Mouse (Mus musculus): ENCODE results near the gene Gnao1. TPM values are rescaled to one million over a fixed set of nuclear protein-coding genes. Genes with fewer than 3 reads are reported as not detected.

Gnao1 gene
- polyA plus RNA-seq, 1 experiment from 2014 or later: 2.8 TPM

DNA sequence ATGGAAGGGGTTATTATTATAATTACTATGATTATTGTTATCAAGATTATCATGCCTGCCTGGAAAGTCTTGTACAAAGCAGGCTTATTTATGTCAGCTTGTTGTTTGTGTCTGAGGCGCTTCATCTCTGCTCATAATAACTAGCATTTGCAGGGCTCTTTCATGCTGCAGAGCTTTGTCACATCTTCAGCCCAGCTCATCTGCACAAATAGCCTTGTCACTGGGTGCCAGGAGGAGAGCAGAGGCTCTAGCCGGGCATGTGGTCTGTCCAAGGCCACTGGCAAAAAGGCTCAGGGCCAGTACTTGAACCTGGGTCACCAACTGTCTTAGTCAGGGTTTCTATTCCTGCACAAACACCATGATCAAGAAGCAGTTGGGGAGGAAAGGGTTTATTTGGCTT is 123.5 kb downstream of the Gnao1 start:
- WGBS: 87% methylated on average over 2 of the region's 2 CpGs
- ATAC-seq (ENCODE audit: low FRiP score, low read depth): no peak
- Histone ChIP-seq H3K27ac (no peak overlapping the region), H3K4me2 (replicated peaks) (no peak overlapping the region), H3K4me3 (no peak overlapping the region), H3K9ac (no peak overlapping the region), H3K4me1 (peaks cover 5% of the 10 kb centered on the region; the same call in 1 of the 2 replicates), H3K27me3 (no peaks in the 10 kb centered on the region), H3K36me3 (no peaks in the 10 kb centered on the region), H3K9me3 (no peaks in the 10 kb centered on the region)

GRCm38 (mm10) chr8:93938193-93938592 is 128.4 kb downstream of the Gnao1 start:
- H3K27me3 ChIP-seq: no peaks in the 10 kb centered on the region
- no peaks in the 10 kb centered on the region for H3K9me3 ChIP-seq
- H3K4me1 ChIP-seq: peaks cover 19% of the 10 kb centered on the region
- H3K36me3 ChIP-seq: no peaks in the 10 kb centered on the region
- no peak overlapping the region for H3K9ac ChIP-seq
- ATAC-seq (ENCODE audit: low FRiP score, low read depth): no peak
- H3K4me2 ChIP-seq (replicated peaks): no peak overlapping the region
- no peak overlapping the region for H3K27ac ChIP-seq
- WGBS: 78% methylated on average over 3 of the region's 3 CpGs
- no peak overlapping the region for H3K4me3 ChIP-seq

- Histone ChIP-seq H3K4me3 (no peak overlapping the region), H3K4me2 (replicated peaks) (no peak overlapping the region), H3K27me3 (no peaks in the 10 kb centered on the region), H3K36me3 (no peaks in the 10 kb centered on the region), H3K27ac (no peak overlapping the region), H3K9ac (no peak overlapping the region), H3K4me1 (peaks cover 14% of the 10 kb centered on the region), H3K9me3 (no peaks in the 10 kb centered on the region)
- no peak for ATAC-seq (ENCODE audit: low FRiP score, low read depth)
- WGBS: 41% methylated on average over 11 of the region's 11 CpGs
Observed at GRCm38 (mm10) chr8:93940542-93941423, 131.0 kb downstream of the Gnao1 start.

DNA sequence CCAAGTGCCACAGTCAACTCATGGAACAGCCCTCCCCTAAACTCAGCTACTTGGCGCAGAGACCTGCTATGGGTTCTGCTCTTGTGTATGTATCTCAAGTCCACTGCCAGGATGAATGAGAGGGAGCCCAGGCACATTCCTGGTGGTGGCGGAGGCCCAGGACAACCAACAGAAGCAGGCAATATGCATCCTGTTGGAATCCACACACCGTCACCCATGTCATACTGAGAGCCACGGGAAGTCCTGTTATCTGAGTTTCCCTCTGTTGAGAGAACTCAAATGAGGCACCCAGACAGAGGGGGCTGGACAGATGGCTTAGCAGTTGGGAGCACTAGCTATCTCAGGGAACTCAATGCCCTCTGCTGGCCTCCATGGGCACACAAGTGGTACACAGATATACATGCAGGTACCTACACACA is 131.9 kb downstream of the Gnao1 start:
- no peak for ATAC-seq (ENCODE audit: low FRiP score, low read depth)
- no peak overlapping the region for H3K4me2 ChIP-seq (replicated peaks)
- 78% methylated on average over 4 of the region's 4 CpGs for WGBS
- no peak overlapping the region for H3K27ac ChIP-seq
- no peaks in the 10 kb centered on the region for H3K9me3 ChIP-seq
- H3K36me3 ChIP-seq: no peaks in the 10 kb centered on the region
- no peak overlapping the region for H3K4me3 ChIP-seq
- H3K27me3 ChIP-seq: no peaks in the 10 kb centered on the region
- H3K9ac ChIP-seq: no peak overlapping the region
- peaks cover 14% of the 10 kb centered on the region for H3K4me1 ChIP-seq

DNA sequence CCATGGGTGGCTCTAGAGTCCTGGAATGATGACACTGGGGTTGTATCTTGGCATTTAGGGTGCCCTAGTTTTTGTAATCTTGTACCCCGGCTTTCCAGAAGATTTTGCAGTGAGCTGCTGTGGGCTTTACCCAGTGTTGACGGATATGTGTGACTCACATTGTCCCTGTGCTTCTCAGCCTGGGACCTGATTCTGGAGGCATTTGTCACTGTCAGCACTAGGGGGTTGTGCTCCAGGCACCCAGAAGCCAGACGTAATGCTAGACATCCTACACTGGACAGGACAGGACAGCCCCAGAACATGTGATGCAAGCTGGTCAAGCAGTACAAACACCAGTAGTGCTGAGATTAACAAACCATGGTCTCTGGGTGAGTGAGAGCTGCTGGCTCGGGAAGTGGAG is 136.0 kb downstream of the Gnao1 start:
- no peaks in the 10 kb centered on the region for H3K9me3 ChIP-seq
- no peaks in the 10 kb centered on the region for H3K27me3 ChIP-seq
- no peak overlapping the region for H3K4me3 ChIP-seq
- H3K4me2 ChIP-seq (replicated peaks): no peak overlapping the region
- no peaks in the 10 kb centered on the region for H3K36me3 ChIP-seq
- H3K9ac ChIP-seq: no peak overlapping the region
- 72% methylated on average over 4 of the region's 4 CpGs for WGBS
- no peak overlapping the region for H3K27ac ChIP-seq
- no peak for ATAC-seq (ENCODE audit: low FRiP score, low read depth)
- peaks cover 8% of the 10 kb centered on the region for H3K4me1 ChIP-seq

DNA sequence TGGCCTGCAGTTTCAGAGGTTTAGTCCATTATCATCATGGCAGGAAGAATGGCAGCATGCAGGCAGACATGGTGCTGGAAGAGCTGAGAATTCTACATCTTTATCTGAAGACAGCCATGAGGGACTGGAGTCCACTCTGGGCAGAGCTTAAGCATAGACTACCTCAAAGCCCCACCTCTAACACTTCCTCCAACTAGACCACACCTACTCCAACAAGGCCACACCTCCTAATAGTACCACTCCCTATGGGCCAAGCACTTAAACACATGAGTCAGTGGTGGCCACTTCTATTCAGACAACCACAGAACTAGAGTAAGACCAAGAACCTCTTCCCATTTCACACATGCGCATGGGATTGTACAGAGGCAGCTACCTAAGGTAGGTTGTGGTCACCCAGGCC is 136.6 kb downstream of the Gnao1 start:
- Histone ChIP-seq H3K4me3 (no peak overlapping the region), H3K27me3 (no peaks in the 10 kb centered on the region), H3K9ac (no peak overlapping the region)

GRCm38 (mm10) chr8:93950133-93950532 is 140.4 kb downstream of the Gnao1 start:
- no peak overlapping the region for H3K9ac ChIP-seq
- H3K27ac ChIP-seq: no peak overlapping the region
- 79% methylated on average over 14 of the region's 14 CpGs for WGBS
- H3K9me3 ChIP-seq: no peaks in the 10 kb centered on the region
- no peak overlapping the region for H3K4me3 ChIP-seq
- ATAC-seq (ENCODE audit: low FRiP score, low read depth): no peak
- no peak overlapping the region for H3K4me2 ChIP-seq (replicated peaks)
- H3K27me3 ChIP-seq: no peaks in the 10 kb centered on the region
- no peaks in the 10 kb centered on the region for H3K36me3 ChIP-seq
- H3K4me1 ChIP-seq: no peaks in the 10 kb centered on the region

More for the DNA sequence above, 136.6 kb downstream of the Gnao1 start:
- Histone ChIP-seq H3K27ac (no peak overlapping the region), H3K4me2 (replicated peaks) (no peak overlapping the region), H3K9me3 (no peaks in the 10 kb centered on the region), H3K4me1 (0 out of 2 replicates have a peak, but pooled peaks cover 3% of the 10 kb centered on the region), H3K36me3 (no peaks in the 10 kb centered on the region)
- ATAC-seq (ENCODE audit: low FRiP score, low read depth): no peak
- 95% methylated on average over 1 of the region's 1 CpGs for WGBS

DNA sequence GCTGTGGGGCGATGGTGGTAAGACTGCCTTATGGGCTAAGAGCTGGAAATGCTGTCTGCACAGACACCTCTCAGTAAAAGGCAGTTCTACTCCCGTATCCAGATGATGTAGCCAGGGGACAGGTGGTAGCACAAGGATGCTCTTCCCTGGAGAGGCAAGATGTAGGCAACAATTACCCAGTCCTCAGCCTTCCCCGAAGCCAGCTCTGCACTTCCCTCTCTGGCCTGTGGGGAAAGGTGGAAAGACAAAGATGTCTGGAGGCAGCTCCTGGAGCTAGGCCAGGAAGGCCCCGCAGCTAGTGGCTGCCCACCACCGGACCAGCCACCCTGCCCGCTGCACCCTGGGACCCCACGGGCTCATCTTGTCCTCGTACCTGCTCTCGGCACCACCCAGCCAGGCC is 142.7 kb downstream of the Gnao1 start:
- H3K27me3 ChIP-seq: no peaks in the 10 kb centered on the region
- H3K9me3 ChIP-seq: no peaks in the 10 kb centered on the region
- no peak overlapping the region for H3K4me3 ChIP-seq
- 86% methylated on average over 9 of the region's 9 CpGs for WGBS
- H3K27ac ChIP-seq: no peak overlapping the region
- no peaks in the 10 kb centered on the region for H3K4me1 ChIP-seq
- H3K36me3 ChIP-seq: no peaks in the 10 kb centered on the region
- no peak overlapping the region for H3K4me2 ChIP-seq (replicated peaks)
- ATAC-seq (ENCODE audit: low FRiP score, low read depth): no peak
- H3K9ac ChIP-seq: no peak overlapping the region

- Histone ChIP-seq H3K36me3 (no peaks in the 10 kb centered on the region), H3K9me3 (no peaks in the 10 kb centered on the region), H3K9ac (no peak overlapping the region), H3K4me1 (no peaks in the 10 kb centered on the region), H3K4me3 (no peak overlapping the region), H3K27ac (no peak overlapping the region), H3K27me3 (no peaks in the 10 kb centered on the region), H3K4me2 (replicated peaks) (no peak overlapping the region)
- no peak for ATAC-seq (ENCODE audit: low FRiP score, low read depth)
- 92% methylated on average over 9 of the region's 9 CpGs for WGBS
Observed at GRCm38 (mm10) chr8:93958402-93958801, 148.6 kb downstream of the Gnao1 start.

GRCm38 (mm10) chr8:93960909-93961308 is 151.1 kb downstream of the Gnao1 start:
- no peak overlapping the region for H3K27ac ChIP-seq
- H3K4me2 ChIP-seq (replicated peaks): no peak overlapping the region
- no peaks in the 10 kb centered on the region for H3K27me3 ChIP-seq
- no peak overlapping the region for H3K9ac ChIP-seq
- no peaks in the 10 kb centered on the region for H3K36me3 ChIP-seq
- no peak for ATAC-seq (ENCODE audit: low FRiP score, low read depth)
- H3K9me3 ChIP-seq: no peaks in the 10 kb centered on the region
- H3K4me3 ChIP-seq: no peak overlapping the region
- 85% methylated on average over 6 of the region's 6 CpGs for WGBS
- no peaks in the 10 kb centered on the region for H3K4me1 ChIP-seq

GRCm38 (mm10) chr8:93968293-93968692 is 158.5 kb downstream of the Gnao1 start:
- Histone ChIP-seq H3K4me3 (no peak overlapping the region), H3K4me2 (replicated peaks) (no peak overlapping the region), H3K9me3 (no peaks in the 10 kb centered on the region), H3K27ac (no peak overlapping the region), H3K4me1 (peaks cover 9% of the 10 kb centered on the region), H3K36me3 (peaks cover 34% of the 10 kb centered on the region), H3K9ac (no peak overlapping the region), H3K27me3 (no peaks in the 10 kb centered on the region)
- no peak; the same call in 1 of the 2 replicates for ATAC-seq (ENCODE audit: low FRiP score, low read depth)
- WGBS: 68% methylated on average over 6 of the region's 6 CpGs

- Histone ChIP-seq H3K4me2 (replicated peaks) (no peak overlapping the region), H3K36me3 (peaks cover 49% of the 10 kb centered on the region), H3K9ac (no peak overlapping the region), H3K4me1 (peaks cover 9% of the 10 kb centered on the region), H3K27me3 (no peaks in the 10 kb centered on the region), H3K9me3 (no peaks in the 10 kb centered on the region), H3K27ac (no peak overlapping the region), H3K4me3 (no peak overlapping the region)
- ATAC-seq (ENCODE audit: low FRiP score, low read depth): no peak
- 54% methylated on average over 7 of the region's 7 CpGs for WGBS
Observed at GRCm38 (mm10) chr8:93969626-93970340, 160.0 kb downstream of the Gnao1 start.
